Mouse (Mus musculus) G1E (cell line): ENCODE measurements around the gene Rbm43.
A peak's percentile ranks its signal among the peaks of the same experiment; 100 is the strongest.

Experiments used
- CTCF ChIP-seq: IDR thresholded peaks from 2 replicates; pipeline ENCODE4 v1.5.1; 2012; ENCODE audit warnings: low read depth, low read length, inconsistent platforms, mixed read lengths
- GATA1 ChIP-seq: IDR thresholded peaks from 2 replicates; pipeline ENCODE4 v1.6.1; 2012; ENCODE audit warnings: borderline replicate concordance, low read length, inconsistent platforms, mixed read lengths
- POLR2AphosphoS5 ChIP-seq: IDR thresholded peaks from 2 replicates; pipeline ENCODE4 v1.6.1; 2012; ENCODE audit warnings: low read depth, low read length, inconsistent platforms; ENCODE audit not compliant: insufficient replicate concordance
- TAL1 ChIP-seq: conservative IDR thresholded peaks from 2 replicates; pipeline ENCODE4 v1.6.1; 2012; ENCODE audit warnings: low read depth, low read length, inconsistent platforms, mixed read lengths

- TF ChIP-seq CTCF (peak; percentile 49), TAL1 (no peak), POLR2AphosphoS5 (no peak), GATA1 (no peak)
Observed at GRCm38 (mm10) chr2:51914944-51915680, 19.9 kb downstream of the Rbm43 start.
